Mouse (Mus musculus): ENCODE data around the gene Kin.

The Kin gene

GRCm38 (mm10) chr2:10080310-10081010 is at the start of gene Kin, which contains the start of gene Atp5c1:
TSS of gene Kin (plus strand) at chr2:10080593.
TSS of gene Atp5c1 (minus strand) at chr2:10080510.
- peak; percentile 88 for DNase-seq (ENCODE audit: low spot score)

GRCm38 (mm10) chr2:10033684-10034083 is 46.7 kb upstream of the Kin start:
- DNase-seq (ENCODE audit: low spot score), result no peak

GRCm38 (mm10) chr2:10034976-10035375 is 45.4 kb upstream of the Kin start:
- DNase-seq (ENCODE audit: low spot score), result no peak

GRCm38 (mm10) chr2:10047758-10048436 is 32.5 kb upstream of the Kin start:
- no peak for DNase-seq (ENCODE audit: low spot score)

GRCm38 (mm10) chr2:10048461-10048860 is 31.9 kb upstream of the Kin start, which contains the start of gene Taf3:
TSS of gene Taf3 (minus strand) at chr2:10048596.
- peak; percentile 71 for DNase-seq (ENCODE audit: low spot score)

GRCm38 (mm10) chr2:10049456-10049855 is 30.9 kb upstream of the Kin start:
- DNase-seq (ENCODE audit: low spot score), result no peak

GRCm38 (mm10) chr2:10050878-10051277 is 29.5 kb upstream of the Kin start:
- no peak for DNase-seq (ENCODE audit: low spot score)

- no peak for DNase-seq (ENCODE audit: low spot score)
Observed at GRCm38 (mm10) chr2:10051996-10052395, 28.4 kb upstream of the Kin start.

- DNase-seq (ENCODE audit: low spot score), result no peak
Observed at GRCm38 (mm10) chr2:10058836-10059235, 21.6 kb upstream of the Kin start.

- DNase-seq (ENCODE audit: low spot score), result no peak
Observed at GRCm38 (mm10) chr2:10071751-10072150, 8.6 kb upstream of the Kin start.

- no peak for DNase-seq (ENCODE audit: low spot score)
Observed at GRCm38 (mm10) chr2:10074470-10074869, 5.9 kb upstream of the Kin start.

- DNase-seq (ENCODE audit: low spot score), result no peak
Observed at GRCm38 (mm10) chr2:10076675-10077074, 3.7 kb upstream of the Kin start.

GRCm38 (mm10) chr2:10079745-10080309 is 566 bp upstream of the Kin start:
- DNase-seq (ENCODE audit: low spot score), result no peak

GRCm38 (mm10) chr2:10081453-10082080 is 1.2 kb downstream of the Kin start:
- no peak for DNase-seq (ENCODE audit: low spot score)

- DNase-seq (ENCODE audit: low spot score), result no peak
Observed at GRCm38 (mm10) chr2:10082737-10083136, 2.3 kb downstream of the Kin start.

- no peak for DNase-seq (ENCODE audit: low spot score)
Observed at GRCm38 (mm10) chr2:10087256-10087850, 7.0 kb downstream of the Kin start.

GRCm38 (mm10) chr2:10094327-10095100 is 14.1 kb downstream of the Kin start:
- DNase-seq (ENCODE audit: low spot score), result no peak

- no peak for DNase-seq (ENCODE audit: low spot score)
Observed at GRCm38 (mm10) chr2:10098598-10099215, 18.3 kb downstream of the Kin start.

GRCm38 (mm10) chr2:10100471-10100870 is 20.1 kb downstream of the Kin start:
- no peak for DNase-seq (ENCODE audit: low spot score)

GRCm38 (mm10) chr2:10101180-10101579 is 20.8 kb downstream of the Kin start:
- no peak for DNase-seq (ENCODE audit: low spot score)
